Mouse (Mus musculus) kidney, postnatal 14 days (tissue): ENCODE data around the gene Sin3b.

Source experiments
- DNase-seq: peaks from one replicate; pipeline ENCODE4 v3.0.0; 2022; ENCODE audit warnings: mixed read lengths

Gene Sin3b

GRCm38 (mm10) chr8:72756031-72756430 lies 32.9 kb downstream of the Sin3b start:
- DNase-seq, result no peak

- no peak for DNase-seq
Measured at GRCm38 (mm10) chr8:72756771-72757390, 33.8 kb downstream of the Sin3b start.

- DNase-seq, result peak; percentile 0
Measured at GRCm38 (mm10) chr8:72757426-72758195, 34.5 kb downstream of the Sin3b start.

- DNase-seq, result peak; percentile 4
Measured at GRCm38 (mm10) chr8:72758310-72758709, 35.2 kb downstream of the Sin3b start.

- peak; percentile 0 for DNase-seq
Measured at GRCm38 (mm10) chr8:72760216-72760615, 37.1 kb downstream of the Sin3b start.

- DNase-seq, result peak; percentile 39
Measured at GRCm38 (mm10) chr8:72761322-72762051, 38.4 kb downstream of the Sin3b start, which contains the start of gene F2rl3. Gene F2rl3 (plus strand): TSS chr8:72761880.

- DNase-seq, result peak; percentile 2
Measured at GRCm38 (mm10) chr8:72762306-72762705, 39.2 kb downstream of the Sin3b start.

GRCm38 (mm10) chr8:72765696-72766095 lies 42.6 kb downstream of the Sin3b start:
- peak; percentile 0 for DNase-seq

GRCm38 (mm10) chr8:72766777-72767176 lies 43.7 kb downstream of the Sin3b start:
- DNase-seq, result peak; percentile 0

GRCm38 (mm10) chr8:72777797-72778196 lies 54.7 kb downstream of the Sin3b start:
- no peak for DNase-seq

GRCm38 (mm10) chr8:72780644-72781043 lies 57.6 kb downstream of the Sin3b start:
- DNase-seq, result no peak

- DNase-seq, result no peak
Measured at GRCm38 (mm10) chr8:72801583-72801982, 78.5 kb downstream of the Sin3b start.
